Mouse (Mus musculus): Measurements from ENCODE around the gene Lancl3.
"Not testable (repeated sequence)": the region's sequence is repeated elsewhere in the genome, so short reads cannot be mapped to it uniquely, and the experiment has no call there.

Gene Lancl3

DNA sequence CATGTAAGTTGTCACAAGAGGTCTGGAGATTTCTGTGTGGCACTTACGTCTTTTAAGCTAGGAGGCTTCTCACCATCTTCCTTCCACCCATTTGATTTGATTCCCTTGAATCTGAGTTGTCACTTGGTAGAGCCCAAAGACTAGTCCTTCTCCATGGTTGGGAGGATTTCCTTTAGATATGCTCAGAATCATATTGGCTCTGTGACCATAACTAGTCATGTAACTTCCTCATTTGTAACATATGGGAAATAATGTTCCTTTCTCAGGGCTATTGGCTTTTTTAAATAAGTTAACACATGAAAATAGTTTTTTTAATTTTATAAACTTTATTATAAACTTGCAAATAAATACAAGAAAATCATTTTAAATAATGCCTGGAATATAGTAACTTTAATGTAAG is 59.6 kb downstream of the Lancl3 start:
- no peak for DNase-seq

DNA sequence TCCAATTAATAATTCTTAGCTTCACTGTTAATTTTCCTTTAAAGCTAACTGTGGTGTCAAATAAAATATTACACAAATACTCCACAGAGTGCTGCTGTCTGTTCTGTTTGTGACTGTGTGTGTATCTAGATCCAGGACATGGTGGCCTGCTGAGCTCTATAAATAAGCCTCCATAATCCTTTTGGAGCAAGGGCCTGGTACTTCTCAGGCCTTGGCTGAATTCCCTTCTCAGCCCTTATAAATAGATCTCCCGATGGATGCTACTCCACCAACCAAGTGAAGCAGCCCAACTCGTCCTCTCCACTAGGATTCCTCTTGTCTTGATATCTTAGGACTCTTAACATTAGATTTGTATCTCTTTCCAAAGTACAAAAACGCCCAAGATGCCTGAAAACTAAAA is 71.4 kb downstream of the Lancl3 start:
- DNase-seq, result no peak

DNA sequence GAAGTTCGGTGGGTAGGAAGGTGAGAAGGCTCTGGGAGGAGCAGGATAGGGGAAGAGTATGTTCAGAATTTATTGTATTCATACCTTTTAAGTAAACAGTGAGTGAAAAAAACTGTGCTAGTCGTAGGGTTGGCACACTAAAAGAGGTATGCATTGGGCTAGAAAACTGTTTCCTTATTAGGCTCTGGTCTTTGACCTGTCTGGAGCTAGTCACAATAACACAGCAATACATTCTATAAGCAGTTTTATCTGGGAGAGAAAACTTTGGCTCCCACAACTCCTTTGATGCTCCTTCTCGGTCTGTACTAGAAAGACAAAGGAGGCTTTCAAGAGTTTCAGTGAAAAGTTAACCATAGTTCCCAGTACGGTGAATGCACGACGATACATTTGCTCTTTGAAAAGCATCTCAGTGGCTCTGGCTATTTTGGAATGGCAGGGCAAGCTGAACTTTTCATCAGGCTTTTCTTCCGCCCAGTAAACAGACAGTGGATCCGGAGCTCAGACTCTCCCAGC is 72.3 kb downstream of the Lancl3 start:
- DNase-seq, result no peak

DNA sequence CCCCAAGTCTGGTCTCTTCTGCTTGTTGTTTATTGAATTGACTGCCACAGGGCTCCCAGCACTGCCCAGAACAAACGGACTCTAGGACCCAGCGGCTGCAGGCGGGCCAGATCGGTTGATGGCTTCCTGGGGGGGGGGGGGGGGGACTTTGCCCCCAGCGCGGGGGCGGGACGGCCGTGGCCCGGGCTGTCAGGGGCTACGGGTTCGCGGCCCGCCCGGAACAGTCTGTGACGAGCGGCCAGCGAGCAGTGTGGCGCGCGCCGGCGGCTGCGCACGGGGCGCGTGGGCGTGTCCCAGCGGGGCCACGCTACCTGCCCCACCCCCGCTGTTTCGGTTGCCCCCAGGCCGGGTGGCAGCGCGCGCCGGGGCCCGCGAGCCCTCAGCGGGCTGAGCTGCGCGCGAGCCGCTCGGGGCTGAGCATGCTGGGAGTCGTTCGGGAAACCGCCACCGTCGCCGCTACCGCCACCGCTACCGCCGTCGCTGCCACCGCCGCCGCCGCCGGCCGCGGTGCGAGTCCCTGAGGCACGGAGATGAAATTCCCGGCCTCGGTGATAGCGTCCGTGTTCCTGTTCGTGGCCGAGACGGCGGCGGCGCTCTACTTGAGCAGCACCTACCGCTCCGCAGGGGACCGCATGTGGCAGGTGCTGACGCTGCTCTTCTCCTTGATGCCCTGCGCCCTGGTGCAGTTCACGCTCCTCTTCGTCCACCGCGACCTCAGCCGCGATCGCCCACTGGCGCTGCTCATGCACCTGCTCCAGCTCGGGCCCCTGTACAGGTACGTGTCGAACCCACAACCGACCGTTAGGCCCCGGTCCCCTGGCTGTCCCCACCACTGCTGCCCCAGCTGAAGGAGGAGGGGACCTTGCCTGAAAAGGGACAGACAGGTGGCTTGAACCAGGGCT is 73.0 kb downstream of the Lancl3 start, which contains the start of gene Xk:
TSS of gene Xk (plus strand) at position 297 of the 902 bp plus-strand sequence.
- peak; percentile 35 to 74 for DNase-seq

DNA sequence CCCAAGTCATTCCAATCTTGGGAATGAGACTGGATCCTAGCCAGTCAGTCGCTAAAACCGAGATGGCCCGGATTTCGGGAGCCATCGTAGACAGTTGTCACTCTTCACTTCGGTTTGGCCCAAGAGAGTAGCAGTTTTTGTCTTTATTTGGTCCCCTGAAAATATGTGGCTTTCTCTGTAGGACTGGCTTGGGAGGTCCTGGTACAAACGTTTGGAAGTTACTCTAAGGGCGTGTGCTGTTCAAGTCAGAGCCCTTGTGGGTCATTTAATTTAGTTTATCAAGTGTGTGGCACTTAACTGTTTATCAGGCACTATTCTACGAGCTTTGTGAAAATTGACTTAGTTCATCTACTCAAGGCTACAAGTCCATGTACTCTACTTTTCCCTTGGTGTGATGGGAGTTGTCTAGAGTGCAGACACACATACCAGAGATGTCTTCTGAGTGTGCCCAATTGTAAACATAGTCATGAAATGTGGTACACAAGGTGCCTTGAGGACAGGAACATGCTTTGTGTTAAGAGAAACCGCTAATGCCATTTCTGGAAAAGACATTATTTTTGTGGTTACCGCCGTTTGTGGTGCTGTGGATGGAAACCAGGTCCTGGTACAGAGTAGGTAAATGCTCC is 73.8 kb downstream of the Lancl3 start:
- no peak for DNase-seq

DNA sequence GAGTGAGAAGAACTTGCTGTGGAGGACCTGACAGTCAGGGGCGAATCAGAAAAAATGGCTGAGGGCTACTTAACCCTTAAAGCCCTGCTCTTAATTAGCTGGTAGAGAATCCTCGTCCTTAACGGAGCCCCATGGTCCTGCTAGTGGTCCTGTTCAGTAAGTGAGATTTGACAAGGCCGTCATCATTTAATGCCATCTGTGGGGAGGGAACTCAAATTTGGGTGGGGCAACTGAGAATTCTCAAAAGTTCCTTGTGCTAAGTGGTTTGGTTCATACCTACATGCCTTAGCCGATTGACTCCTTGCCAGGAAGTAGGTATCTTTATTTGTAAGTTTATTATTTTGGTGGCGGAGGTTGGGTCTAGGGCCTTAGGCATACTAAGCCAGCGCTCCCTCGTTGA is 74.6 kb downstream of the Lancl3 start:
- no peak for DNase-seq

DNA sequence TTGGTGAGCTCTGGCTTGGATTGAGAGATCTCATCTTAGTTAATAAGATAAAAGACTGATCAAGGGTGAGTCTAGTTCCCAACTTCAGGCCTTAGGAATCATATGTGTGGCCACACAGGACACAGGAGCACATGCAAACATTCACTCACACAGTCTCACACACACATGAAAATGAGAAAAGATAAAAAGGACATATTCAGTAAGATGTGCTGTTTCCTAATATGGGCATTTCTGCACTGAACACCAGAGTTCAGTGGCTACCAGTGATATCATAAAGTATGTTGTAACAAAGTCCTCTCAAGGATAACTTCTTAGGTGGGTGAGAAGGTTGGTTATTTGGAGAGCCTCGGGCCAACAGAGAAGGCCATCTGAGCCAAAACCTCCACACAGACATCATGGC is 83.8 kb downstream of the Lancl3 start, which contains the start of gene H2al1m:
TSS of gene H2al1m (plus strand) at position 301 of the 400 bp plus-strand sequence.
- not testable (repeated sequence) for DNase-seq

DNA sequence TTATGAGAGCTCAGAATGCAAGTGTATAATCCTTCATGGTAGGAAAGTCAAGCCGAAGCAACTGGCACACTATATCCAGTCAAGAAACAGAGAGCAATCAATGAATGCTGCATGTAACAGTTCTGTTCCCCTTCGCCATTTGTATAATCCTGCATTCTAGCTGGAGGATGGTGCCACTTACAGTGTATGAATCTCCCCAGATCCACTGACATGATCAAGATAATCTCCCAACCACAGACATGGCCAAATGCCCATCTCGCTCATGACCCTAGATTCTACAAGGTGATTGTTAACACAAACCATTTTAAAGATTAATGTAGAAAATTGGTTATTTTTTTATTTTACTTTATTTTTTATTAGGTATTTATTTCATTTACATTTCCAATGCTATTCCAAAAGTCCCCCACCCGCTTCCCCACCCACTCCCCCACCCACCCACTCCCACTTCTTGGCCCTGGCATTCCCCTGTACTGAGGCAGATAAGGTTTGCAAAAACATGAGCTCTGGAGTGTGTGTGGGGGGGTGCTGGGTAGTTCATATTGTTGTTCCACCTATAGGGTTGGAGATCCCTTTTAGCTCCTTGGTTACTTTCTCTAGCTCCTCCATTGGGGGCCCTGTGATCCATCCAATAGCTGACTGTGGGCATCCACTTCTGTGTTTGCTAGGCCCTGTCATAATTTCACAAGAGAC is 93.6 kb downstream of the Lancl3 start:
- DNase-seq, result not testable (repeated sequence)

DNA sequence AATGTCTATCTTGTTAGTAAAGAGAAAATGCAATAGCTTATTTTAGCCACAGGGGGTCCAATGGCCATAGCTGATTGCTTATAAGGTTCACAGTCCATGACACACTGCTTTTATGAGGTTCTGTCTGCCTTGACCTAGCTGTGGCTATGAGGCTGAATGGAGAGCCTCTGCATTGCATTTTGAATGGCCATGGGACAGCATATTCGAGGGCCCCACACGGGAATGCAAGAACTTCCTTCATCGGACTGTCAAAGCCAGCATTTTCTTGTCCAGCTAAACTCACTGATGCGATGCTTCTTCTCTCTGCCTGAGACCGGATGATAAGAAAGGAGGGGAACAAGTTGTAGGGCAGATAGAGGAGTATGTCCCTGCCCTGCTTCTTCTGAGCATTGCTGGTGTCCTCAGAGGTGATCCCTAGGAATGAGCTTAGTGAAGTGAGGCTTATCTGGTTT is 98.7 kb downstream of the Lancl3 start:
- DNase-seq, result no peak

DNA sequence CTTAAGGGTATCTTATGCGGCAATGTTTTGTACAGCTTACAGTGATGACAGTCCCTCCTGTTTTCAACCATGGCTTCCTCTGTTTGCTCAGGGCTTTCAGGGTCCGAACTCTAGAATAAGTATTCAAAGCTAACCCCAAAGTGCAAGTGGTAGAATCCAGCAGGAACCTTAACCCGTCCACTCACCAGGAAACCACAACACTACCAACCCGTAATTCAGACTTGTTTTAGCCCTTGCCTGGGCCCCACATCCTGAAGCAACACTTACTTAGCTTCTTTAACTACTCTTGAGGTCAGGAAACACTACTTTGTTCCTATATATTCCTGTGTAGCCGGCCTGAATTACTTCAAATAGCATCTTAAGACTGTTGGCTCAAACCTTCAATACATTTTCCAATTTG is 103.1 kb downstream of the Lancl3 start:
- DNase-seq, result no peak

DNA sequence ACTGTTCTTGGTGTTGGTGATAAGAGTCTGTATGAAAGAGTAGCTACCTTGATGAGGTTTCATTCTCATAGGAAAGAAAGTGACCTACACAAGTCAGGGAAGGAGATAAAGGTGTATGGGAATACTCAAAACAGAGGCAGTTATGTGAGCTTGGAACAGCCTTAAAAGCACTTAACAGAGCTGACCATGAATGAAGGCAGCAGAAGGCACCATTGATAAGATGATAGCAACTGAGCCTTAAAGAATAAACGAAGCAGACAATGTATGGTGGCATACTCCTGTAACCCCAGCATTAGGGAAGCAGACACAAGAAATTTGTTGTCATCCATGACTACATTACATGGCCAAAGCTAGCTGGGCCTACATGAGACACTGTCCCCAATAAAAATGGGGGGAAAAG is 103.8 kb downstream of the Lancl3 start:
- no peak for DNase-seq

DNA sequence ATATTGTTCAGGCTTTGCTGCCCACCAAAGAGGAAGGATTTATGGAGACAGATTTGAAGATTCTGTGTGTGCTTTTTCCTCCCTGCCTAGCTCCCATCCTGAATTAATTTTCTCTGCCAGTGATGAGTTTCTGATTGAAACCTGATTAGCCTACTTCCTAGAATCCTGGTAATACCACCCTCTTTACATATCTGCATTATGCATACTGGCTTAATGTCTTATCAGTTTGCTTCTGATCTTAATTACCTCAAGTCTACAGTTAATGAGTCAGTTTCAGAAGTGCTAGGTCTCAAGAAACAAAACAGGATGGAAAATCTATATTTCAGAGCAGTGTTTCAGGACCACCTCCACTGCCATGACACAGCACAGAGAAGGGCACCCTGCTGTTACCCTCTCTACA is 116.8 kb downstream of the Lancl3 start:
- not testable (repeated sequence) for DNase-seq
